Mouse (Mus musculus) CH12.LX (cell line): ENCODE data around the gene Scrt2.

Experiments used
- CHD2 ChIP-seq: IDR thresholded peaks from 2 replicates; pipeline ENCODE4 v1.6.1; 2011; ENCODE audit warnings: low read length, improper control_type of control experiment
- CTCF ChIP-seq, 2 experiments: IDR thresholded peaks in 1 of 2; conservative IDR thresholded peaks in 1 of 2; 2 replicates each; pipeline ENCODE4 v1.5.1; 2011 to 2012; ENCODE audit warnings: low read depth in 2 of 2, low read length in 2 of 2, improper control_type of control experiment in 1 of 2, inconsistent platforms in 1 of 2, mild to moderate bottlenecking in 1 of 2, moderate library complexity in 1 of 2
- E2F4 ChIP-seq: IDR thresholded peaks from 2 replicates; pipeline ENCODE4 v1.6.1; 2011; ENCODE audit warnings: low read depth, low read length, improper control_type of control experiment; ENCODE audit not compliant: insufficient replicate concordance
- JUN ChIP-seq: IDR thresholded peaks from 2 replicates; pipeline ENCODE4 v1.6.1; 2011; ENCODE audit warnings: low read depth, mild to moderate bottlenecking, low read length, improper control_type of control experiment, moderate library complexity; ENCODE audit not compliant: insufficient read depth
- KAT2A ChIP-seq: IDR thresholded peaks from 2 replicates; pipeline ENCODE4 v1.6.1; 2012; ENCODE audit warnings: low read length, improper control_type of control experiment, inconsistent platforms; ENCODE audit not compliant: insufficient replicate concordance
- MAZ ChIP-seq: IDR thresholded peaks from 2 replicates; pipeline ENCODE4 v1.6.1; 2012; ENCODE audit warnings: low read depth, mild to moderate bottlenecking, inconsistent platforms, low read length, improper control_type of control experiment, moderate library complexity
- NRF1 ChIP-seq: IDR thresholded peaks from 2 replicates; pipeline ENCODE4 v1.6.1; 2014; ENCODE audit warnings: low read depth, mild to moderate bottlenecking, inconsistent platforms, low read length, improper control_type of control experiment, moderate library complexity
- POLR2A ChIP-seq: IDR thresholded peaks from 2 replicates; pipeline ENCODE4 v1.6.1; 2011; ENCODE audit warnings: low read depth, mild to moderate bottlenecking, improper control_type of control experiment, low read length
- RAD21 ChIP-seq: IDR thresholded peaks from 2 replicates; pipeline ENCODE4 v1.6.1; 2011; ENCODE audit warnings: low read depth, mild to moderate bottlenecking, low read length, improper control_type of control experiment, moderate library complexity
- SIN3A ChIP-seq: IDR thresholded peaks from 2 replicates; pipeline ENCODE4 v1.6.1; 2012; ENCODE audit warnings: low read length, improper control_type of control experiment, inconsistent platforms
- USF1 ChIP-seq: IDR thresholded peaks from 2 replicates; pipeline ENCODE4 v1.6.1; 2014; ENCODE audit warnings: low read depth, mild to moderate bottlenecking, inconsistent platforms, low read length, improper control_type of control experiment
- USF2 ChIP-seq: conservative IDR thresholded peaks from 2 replicates; pipeline ENCODE4 v1.6.1; 2011; ENCODE audit warnings: low read depth, low read length, improper control_type of control experiment

GRCm38 (mm10) chr2:152050316-152050715, 31.0 kb upstream of the Scrt2 start:
- TF ChIP-seq CTCF (conservative IDR thresholded peaks at IDR 0.05 in 1 of 2, IDR thresholded peaks at IDR 0.05 in 1 of 2; ENCODE audit: low read depth in 2 of 2, low read length in 2 of 2) = no peak
- no peak for TF ChIP-seq E2F4
- TF ChIP-seq JUN = no peak
- no peak for TF ChIP-seq USF1
- no peak for TF ChIP-seq SIN3A
- no peak for TF ChIP-seq USF2
- no peak for TF ChIP-seq KAT2A
- TF ChIP-seq RAD21 = no peak
- TF ChIP-seq MAZ = no peak
- no peak for TF ChIP-seq POLR2A
- no peak for TF ChIP-seq CHD2
- no peak for TF ChIP-seq NRF1
